Comparison of ENCODE assay signal across 8 mouse cellular contexts in the genomic region with DNA sequence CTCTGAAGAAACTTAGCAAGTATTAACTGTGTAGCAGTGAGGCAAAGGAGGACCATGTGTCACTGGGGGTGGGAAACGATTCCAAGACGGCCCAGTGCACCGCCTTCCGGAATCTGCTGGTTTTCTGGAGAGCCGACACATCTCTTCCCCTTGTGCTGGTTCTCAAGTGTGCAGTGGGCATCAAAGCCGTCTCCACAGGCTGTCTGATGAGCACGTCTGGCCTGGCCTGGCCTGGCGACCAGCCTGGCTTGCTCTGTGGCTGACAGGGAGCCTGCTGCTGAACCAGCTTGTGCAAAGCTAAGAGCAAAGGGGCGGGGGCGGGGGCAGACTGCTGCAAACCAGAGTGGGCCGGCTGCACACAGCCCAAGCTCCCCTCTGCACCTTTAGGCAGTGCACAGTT. TPM values are rescaled to one million over a fixed set of nuclear protein-coding genes. Genes with fewer than 3 reads are reported as not detected.
DNase-seq lines count a peak whose midpoint lies in the region; ATAC-seq lines count a peak whose summit lies in the region.

No protein-coding gene starts in this region.

- peaks cover 57% of the 10 kb centered on the region for H3K4me1 ChIP-seq in kidney, embryonic 15.5 days

- H3K4me3 ChIP-seq in kidney, embryonic 15.5 days (replicated peaks) = no peak overlapping the region

- H3K36me3 ChIP-seq in kidney, embryonic 15.5 days = peaks cover 15% of the 10 kb centered on the region; the same call in 1 of the 2 replicates

- no peaks in the 10 kb centered on the region for H3K27me3 ChIP-seq in kidney, embryonic 15.5 days

- no peak overlapping the region; the same call in 1 of the 2 replicates for H3K9ac ChIP-seq in kidney, embryonic 15.5 days

- no peak for ATAC-seq in kidney, embryonic 15.5 days (replicated peaks; ENCODE audit: low FRiP score)
- ATAC-seq in erythroid progenitor cell, adult 5-6 weeks (replicated peaks; ENCODE audit: low FRiP score, poor library complexity, severe bottlenecking) = no peak

- peak overlapping the region; percentile 55; the same call in 1 of the 2 replicates for H3K27ac ChIP-seq in kidney, embryonic 15.5 days

- 52% methylated on average over 11 of the region's 11 CpGs for WGBS in kidney, embryonic 15.5 days

- no peak for DNase-seq in kidney, postnatal 14 days
- peak; percentile 44 for DNase-seq in ES-CJ7 (ENCODE audit: low read depth, low spot score)
- DNase-seq in cerebellum, adult 11 months = peak; percentile 66
- peak; percentile 54 for DNase-seq in heart, postnatal 4 days
- no peak for DNase-seq in embryo, embryonic 10.5 days (ENCODE audit: low spot score)
- no peak for DNase-seq in urinary bladder, adult 2 months (ENCODE audit: low spot score)

- no peaks in the 10 kb centered on the region for H3K9me3 ChIP-seq in kidney, embryonic 15.5 days (replicated peaks)

- H3K4me2 ChIP-seq in kidney, embryonic 15.5 days = no peak overlapping the region

RNA-seq across cellular contexts. Expression of gene Sec14l1, which starts 14.5 kb away (rescaled TPM):
- polyA plus RNA-seq in kidney, embryonic 15.5 days (2015; fragmentation: Nextera tagmentation; extraction: Ambion mirVana) = 66.5 and 69.0 TPM in 2 replicates
- 10 to 100 TPM; 78.4 to 81.7 TPM for total RNA-seq in heart, postnatal 4 days (2021)
- total RNA-seq in erythroid progenitor cell, adult 5-6 weeks (2015; ENCODE audit: low replicate concordance) = 27.4 and 32.3 TPM in 2 replicates
- 41.3 and 44.3 TPM in 2 replicates for total RNA-seq in erythroid progenitor cell, adult 5-6 weeks (2017; ENCODE audit: low replicate concordance)
- polyA plus RNA-seq in urinary bladder, adult 2 months (2012; rRNA removed) = 65.1 and 67.2 TPM in 2 replicates

Comparison
In these comparisons a context has a peak if more than half of its experiments do, and no peak if none do; other contexts are left out.
1. DNase-seq: peak in ES-CJ7 (single experiment), cerebellum, adult 11 months (single experiment) and heart, postnatal 4 days (single experiment); none in kidney, postnatal 14 days (single experiment), embryo, embryonic 10.5 days (single experiment) and urinary bladder, adult 2 months (single experiment).